Mouse (Mus musculus): ENCODE data around the gene Wdr76. TPM values are rescaled to one million over a fixed set of nuclear protein-coding genes. Genes with fewer than 3 reads are reported as not detected.
A peak's percentile ranks its signal among the peaks of the same experiment; 100 is the strongest.
"Not testable (repeated sequence)": the region's sequence is repeated elsewhere in the genome, so short reads cannot be mapped to it uniquely, and the experiment has no call there.

Gene Wdr76
- total and polyA plus RNA-seq, 3 experiments = 21.8 to 23.2 TPM; not detected in 1

GRCm38 (mm10) chr2:121522006-121522405 is 15.5 kb downstream of the Wdr76 start:
- TF ChIP-seq TCF12 (IDR thresholded peaks at IDR 0.05; ENCODE audit: low read depth, low read length) (no peak), BHLHE40 (IDR thresholded peaks at IDR 0.05; ENCODE audit: borderline replicate concordance, low read depth, low read length) (no peak), MAX (IDR thresholded peaks at IDR 0.05; ENCODE audit: low read length) (no peak), POLR2A (IDR thresholded peaks at IDR 0.05; ENCODE audit: control insufficient read depth in 1 of 2, insufficient read depth in 1 of 2, low read depth in 1 of 2, low read length in 2 of 2, poor library complexity in 1 of 2) (no peak), EP300 (IDR thresholded peaks at IDR 0.05; ENCODE audit: low read depth in 1 of 2, low read length in 2 of 2) (no peak), MAFK (IDR thresholded peaks at IDR 0.05; ENCODE audit: borderline replicate concordance, low read depth, low read length) (no peak), ZC3H11A (IDR thresholded peaks at IDR 0.05; ENCODE audit: low read depth, low read length) (no peak), ETS1 (IDR thresholded peaks at IDR 0.05; ENCODE audit: low read depth, low read length) (no peak), CHD2 (IDR thresholded peaks at IDR 0.05; ENCODE audit: low read length) (no peak), ZMIZ1 (IDR thresholded peaks at IDR 0.05; ENCODE audit: low read depth, low read length) (no peak), RCOR1 (IDR thresholded peaks at IDR 0.05; ENCODE audit: low read depth, low read length) (no peak), SIN3A (IDR thresholded peaks at IDR 0.05; ENCODE audit: low read length) (no peak), POLR2AphosphoS5 (IDR thresholded peaks at IDR 0.05; ENCODE audit: borderline replicate concordance, low read depth, low read length) (no peak), GABPA (IDR thresholded peaks at IDR 0.05; ENCODE audit: low read depth, low read length) (no peak), MYB (IDR thresholded peaks at IDR 0.05; ENCODE audit: low read depth, low read length) (no peak), KAT2A (conservative IDR thresholded peaks at IDR 0.05; ENCODE audit: low read depth, low read length) (no peak)
- Histone ChIP-seq H3K79me2 (ENCODE audit: control insufficient read depth, insufficient read depth, low read length, poor library complexity) (peaks cover 2% of the 10 kb centered on the region; the same call in 1 of the 2 replicates), H3K36me3 (ENCODE audit: control insufficient read depth in 1 of 2, insufficient read depth in 2 of 2, low read length in 2 of 2) (peaks cover 11 to 21% of the 10 kb centered on the region in 2 experiments), H3K4me3 (ENCODE audit: control insufficient read depth in 1 of 2, insufficient read depth in 1 of 2, low read depth in 2 of 2, low read length in 2 of 2) (peak overlapping the region in 1 of 2 experiments; percentile 35; a peak in 2 of 4 replicates), H3K27ac (ENCODE audit: control insufficient read depth, low read depth, low read length) (peak overlapping the region; percentile 94), H3K4me1 (ENCODE audit: control insufficient read depth in 1 of 2, insufficient read depth in 2 of 2, low read length in 2 of 2) (peaks cover 8 to 11% of the 10 kb centered on the region in 2 experiments), H3K9me3 (replicated peaks; ENCODE audit: insufficient read depth, low read length) (no peaks in the 10 kb centered on the region), H3K9ac (ENCODE audit: control insufficient read depth, low read depth, low read length, poor library complexity, severe bottlenecking) (peak overlapping the region; percentile 37; the same call in 1 of the 2 replicates), H3K27me3 (ENCODE audit: control insufficient read depth in 1 of 2, insufficient read depth in 2 of 2, low read length in 2 of 2) (no peaks in the 10 kb centered on the region)
- DNase-seq (ENCODE audit: low read depth, low spot score) = peak; percentile 91

GRCm38 (mm10) chr2:121522830-121523229 is 16.3 kb downstream of the Wdr76 start:
- not testable (repeated sequence) for H3K4me1 ChIP-seq (ENCODE audit: control insufficient read depth in 1 of 2, insufficient read depth in 2 of 2, low read length in 2 of 2); H3K27ac ChIP-seq (ENCODE audit: control insufficient read depth, low read depth, low read length); H3K9ac ChIP-seq (ENCODE audit: control insufficient read depth, low read depth, low read length, poor library complexity, severe bottlenecking); H3K79me2 ChIP-seq (ENCODE audit: control insufficient read depth, insufficient read depth, low read length, poor library complexity); H3K4me3 ChIP-seq (ENCODE audit: control insufficient read depth in 1 of 2, insufficient read depth in 1 of 2, low read depth in 2 of 2, low read length in 2 of 2); H3K27me3 ChIP-seq (ENCODE audit: control insufficient read depth in 1 of 2, insufficient read depth in 2 of 2, low read length in 2 of 2); H3K9me3 ChIP-seq (replicated peaks; ENCODE audit: insufficient read depth, low read length)
- peak; percentile 83 for DNase-seq (ENCODE audit: low read depth, low spot score)
- TF ChIP-seq EP300 (IDR thresholded peaks at IDR 0.05; ENCODE audit: low read depth in 1 of 2, low read length in 2 of 2) (peak in 1 of 2 experiments; percentile 45; a peak in 1 of 4 replicates), ZNF384 (IDR thresholded peaks at IDR 0.05; ENCODE audit: low read depth, low read length) (peak; percentile 75)
- H3K36me3 ChIP-seq (ENCODE audit: control insufficient read depth in 1 of 2, insufficient read depth in 2 of 2, low read length in 2 of 2) = peaks cover 11 to 16% of the 10 kb centered on the region in 2 experiments
